Mouse (Mus musculus): ENCODE data around the gene Olfr1205. TPM values are rescaled to one million over a fixed set of nuclear protein-coding genes. Genes with fewer than 3 reads are reported as not detected.

The Olfr1205 gene
- total RNA-seq (2021), result not detected

DNA sequence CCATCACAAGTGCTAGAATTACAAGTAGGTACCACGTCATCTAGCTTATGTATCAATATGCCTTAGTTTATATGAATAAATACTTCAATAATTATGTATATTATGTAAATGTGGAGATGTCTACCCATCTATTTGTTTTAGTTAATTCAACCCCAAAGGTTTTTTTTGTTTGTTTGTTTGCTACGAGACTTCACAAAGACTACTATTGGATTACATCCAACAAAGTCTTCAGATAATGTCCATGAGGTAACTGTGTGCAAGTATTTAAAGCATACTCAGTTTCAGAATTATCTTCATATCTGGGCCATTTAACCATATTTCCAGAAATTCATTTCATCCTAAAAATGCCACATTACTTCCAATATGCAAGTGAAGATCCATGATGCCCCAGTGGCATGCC lies at the start of gene Olfr1205:
Gene Olfr1205 (plus strand): TSS at position 301 of the 400 bp plus-strand sequence.
- intact Hi-C loops (cut with DNase I), result no loop called here
- no peak for DNase-seq (ENCODE audit: extremely low spot score in 1 of 2, low spot score in 2 of 2)

DNA sequence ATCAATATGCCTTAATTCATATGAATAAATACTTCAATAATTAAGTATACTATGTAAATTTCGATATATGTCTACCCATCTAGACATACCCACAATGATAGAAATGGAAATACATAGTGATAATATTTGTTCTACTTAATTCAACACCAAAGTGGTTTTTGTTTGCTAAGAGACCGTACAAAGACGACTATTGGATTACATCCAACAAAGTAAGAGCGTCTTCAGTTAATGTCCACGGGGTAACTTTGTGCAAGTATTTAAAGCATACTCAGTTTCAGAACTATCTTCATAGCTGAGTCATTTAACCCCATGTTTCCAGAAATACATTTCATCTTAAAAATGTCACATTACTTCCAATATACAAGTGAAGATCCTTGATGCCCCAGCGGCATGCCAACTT lies 36.8 kb upstream of the Olfr1205 start, which contains the start of gene Olfr1201:
Gene Olfr1201 (plus strand): TSS at position 301 of the 400 bp plus-strand sequence.
- intact Hi-C loops (cut with DNase I), result no loop called here
- DNase-seq (ENCODE audit: extremely low spot score in 1 of 2, low spot score in 2 of 2), result no peak

DNA sequence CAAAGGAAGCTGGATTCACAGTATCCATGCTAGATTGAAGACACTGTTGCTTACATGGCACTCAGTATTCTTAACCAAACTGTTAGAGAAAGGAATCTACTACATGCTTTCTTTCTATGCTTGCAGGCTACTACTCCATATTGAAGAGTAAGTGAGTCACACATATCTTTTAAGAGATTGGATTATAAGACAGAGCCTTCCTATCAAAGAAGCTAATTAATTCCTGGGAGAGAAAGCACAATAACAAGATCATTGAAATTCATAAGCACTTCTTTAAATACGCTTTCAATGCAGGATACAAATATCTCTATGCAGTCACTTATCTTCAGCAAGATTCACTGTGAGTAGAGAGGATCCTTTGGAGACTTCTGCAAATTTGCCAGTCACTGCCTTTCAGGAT lies 15.3 kb upstream of the Olfr1205 start, which contains the start of gene Olfr1202:
Gene Olfr1202 (plus strand): TSS at position 301 of the 400 bp plus-strand sequence.
- intact Hi-C loops (cut with DNase I), result no loop called here
- DNase-seq (ENCODE audit: extremely low spot score in 1 of 2, low spot score in 2 of 2), result no peak

DNA sequence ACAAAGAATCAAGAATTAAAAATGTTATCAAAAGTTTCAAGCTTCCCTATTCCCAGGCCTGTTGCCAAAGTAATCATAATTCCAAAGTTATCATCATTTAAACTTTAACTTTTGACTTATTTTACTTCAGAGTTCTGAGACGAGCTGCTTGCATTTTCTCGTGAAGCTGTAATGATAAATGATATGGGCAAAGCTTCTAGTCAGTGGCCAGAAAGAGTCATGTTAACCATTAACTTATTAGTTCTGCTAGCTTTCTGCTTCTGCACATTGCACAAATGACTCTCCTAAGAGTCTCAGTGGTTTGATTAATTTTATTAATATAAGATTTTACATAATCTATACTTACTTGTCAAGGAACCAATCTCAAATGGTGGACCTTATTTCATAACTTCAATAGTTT lies 8.9 kb downstream of the Olfr1205 start:
- no peak for DNase-seq (ENCODE audit: extremely low spot score in 1 of 2, low spot score in 2 of 2)
- intact Hi-C loops (cut with DNase I), result no loop called here

DNA sequence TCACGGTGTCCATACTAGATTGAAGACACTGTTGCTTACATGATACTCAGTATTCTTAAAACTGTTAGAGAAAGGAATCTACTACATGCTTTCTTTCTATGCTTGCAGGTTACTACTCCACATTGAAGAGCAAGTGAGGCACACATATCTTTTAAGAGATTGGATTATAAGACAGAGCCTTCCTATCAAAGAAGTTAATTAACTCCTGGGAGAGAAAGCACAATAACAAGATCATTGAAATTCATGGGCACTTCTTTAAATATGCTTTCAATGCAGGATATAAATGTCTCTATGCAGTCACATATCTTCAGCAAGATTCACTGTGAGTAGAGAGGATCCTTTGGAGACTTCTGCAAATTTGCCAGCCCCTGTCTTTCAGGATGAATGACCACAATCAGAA lies 19.5 kb downstream of the Olfr1205 start, which contains the start of gene Olfr1204:
Gene Olfr1204 (plus strand): TSS at position 301 of the 400 bp plus-strand sequence.
- intact Hi-C loops (cut with DNase I), result no loop called here
- no peak for DNase-seq (ENCODE audit: extremely low spot score in 1 of 2, low spot score in 2 of 2)

DNA sequence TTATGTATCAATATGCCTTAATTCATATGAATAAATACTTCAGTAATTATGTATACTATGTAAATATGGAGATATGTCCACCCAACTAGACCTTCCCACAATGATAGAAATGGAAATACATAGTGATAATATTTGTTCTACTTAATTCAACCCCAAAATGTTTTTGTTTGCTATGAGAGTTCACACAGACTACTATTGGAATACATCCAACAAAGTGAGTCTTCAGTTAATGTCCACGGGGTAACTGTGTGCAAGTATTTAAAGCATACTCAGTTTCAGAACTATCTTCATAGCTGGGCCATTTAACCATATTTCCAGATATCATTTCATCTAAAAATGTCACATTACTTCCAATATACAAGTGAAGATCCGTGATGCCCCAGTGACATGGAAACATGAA lies 33.4 kb downstream of the Olfr1205 start, which contains the start of gene Olfr1206:
Gene Olfr1206 (plus strand): TSS at position 301 of the 400 bp plus-strand sequence.
- no peak for DNase-seq (ENCODE audit: extremely low spot score in 1 of 2, low spot score in 2 of 2)

More for the DNA sequence above, 33.4 kb downstream of the Olfr1205 start, which contains the start of gene Olfr1206:
- intact Hi-C loops (cut with DNase I), result no loop called here

Other genes starting within 250 kb of the Olfr1205 start
- gene Olfr1189, start 243.3 kb upstream of the Olfr1205 start, total RNA-seq (2021), result not detected
- under 1 TPM in 1 of 2 experiments, not detected in 1; 0.06 TPM for gene Olfr1191-ps1, start 189.2 kb upstream of the Olfr1205 start, total RNA-seq (2021)
- gene Olfr1192-ps1, start 181.2 kb upstream of the Olfr1205 start, total RNA-seq (2021), result not detected
- not detected for gene Olfr1193, start 154.1 kb upstream of the Olfr1205 start, total RNA-seq (2021)
- not detected for gene Olfr1195, start 140.6 kb upstream of the Olfr1205 start, total RNA-seq (2021)
- not detected for gene Olfr1196, start 125.1 kb upstream of the Olfr1205 start, total RNA-seq (2021)
- gene Olfr1197, start 97.4 kb upstream of the Olfr1205 start, total RNA-seq (2021), result not detected
- gene Olfr1198, start 78.4 kb upstream of the Olfr1205 start, total RNA-seq (2021), result not detected
- not detected for gene Olfr1199, start 69.3 kb upstream of the Olfr1205 start, total RNA-seq (2021)
- not detected for gene Olfr1200, start 59.2 kb upstream of the Olfr1205 start, total RNA-seq (2021)
- gene Olfr1201, start 36.7 kb upstream of the Olfr1205 start, total RNA-seq (2021), result not detected
- gene Olfr1202, start 15.2 kb upstream of the Olfr1205 start, total RNA-seq (2021), result not detected
- not detected for gene Olfr1204, start 19.6 kb downstream of the Olfr1205 start, total RNA-seq (2021)
- gene Olfr1206, start 33.5 kb downstream of the Olfr1205 start, total RNA-seq (2021), result not detected
- not detected for gene Olfr1208, start 72.6 kb downstream of the Olfr1205 start, total RNA-seq (2021)
- not detected for gene Olfr1209, start 85.4 kb downstream of the Olfr1205 start, total RNA-seq (2021)
- not detected for gene Olfr1211, start 108.4 kb downstream of the Olfr1205 start, total RNA-seq (2021)
- not detected for gene Olfr1212, start 124.2 kb downstream of the Olfr1205 start, total RNA-seq (2021)
- not detected for gene Gm13762, start 150.5 kb downstream of the Olfr1205 start, total RNA-seq (2021)
- not detected for gene Olfr1214, start 162.9 kb downstream of the Olfr1205 start, total RNA-seq (2021)
- not detected for gene Olfr1215, start 177.2 kb downstream of the Olfr1205 start, total RNA-seq (2021)
- not detected for gene Olfr1216, start 188.6 kb downstream of the Olfr1205 start, total RNA-seq (2021)
- not detected for gene Olfr1217, start 202.3 kb downstream of the Olfr1205 start, total RNA-seq (2021)
- gene Olfr1218, start 231.4 kb downstream of the Olfr1205 start, total RNA-seq (2021), result not detected